Mouse (Mus musculus) small intestine, adult 10 weeks (tissue): ENCODE results near the gene Brms1l. TPM values are rescaled to one million over a fixed set of nuclear protein-coding genes. Genes with fewer than 3 reads are reported as not detected.

ENCODE experiments used
- polyA plus RNA-seq: library from polyadenylated mRNA; stranded (reverse); fragments of 350-450 nt; fragmentation: Illumina TruSeq; extraction: RNeasy Lipid Tissue Mini Kit (QIAGEN cat#74804); gene quantifications from one replicate; pipeline ENCODE4 v1.2.3, GENCODE M21; 2014; ENCODE audit warnings: low replicate concordance

The Brms1l gene
- polyA plus RNA-seq: 16.3 TPM

DNA sequence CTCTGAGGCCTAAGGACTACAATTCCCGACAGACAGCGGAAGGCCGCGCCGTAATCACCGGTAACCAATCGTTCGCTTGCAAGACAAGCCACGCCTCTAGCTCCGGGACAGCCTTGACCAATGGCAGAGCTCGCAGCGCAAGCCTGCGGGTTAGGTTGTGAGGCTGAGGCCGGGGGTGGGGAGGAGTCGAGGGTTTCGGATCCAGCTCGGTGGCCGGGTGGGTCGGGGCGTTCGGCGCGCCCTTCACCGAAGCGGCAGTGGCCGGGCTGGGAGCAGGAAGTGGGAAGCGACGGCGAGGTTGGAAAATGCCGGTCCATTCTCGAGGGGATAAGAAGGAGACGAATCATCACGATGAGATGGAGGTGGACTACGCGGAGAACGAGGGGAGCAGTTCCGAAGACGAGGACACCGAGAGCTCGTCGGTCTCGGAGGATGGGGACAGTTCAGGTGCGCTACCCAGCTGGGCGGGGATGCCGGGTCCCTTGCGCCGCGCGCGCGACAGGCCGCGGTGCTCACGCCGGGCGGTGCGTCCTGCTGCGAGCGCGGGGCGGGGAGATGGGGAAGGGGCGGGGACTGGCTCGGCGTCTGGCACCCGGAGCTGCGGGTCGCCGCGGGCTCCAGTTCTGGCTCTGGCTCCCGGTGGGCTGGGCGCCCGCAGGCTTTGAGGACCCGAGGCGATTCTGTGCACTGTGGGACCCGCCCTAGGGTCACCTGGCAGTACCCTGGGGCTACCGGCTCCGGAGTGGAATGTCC is at the start of gene Brms1l:
Brms1l (plus strand) TSS at position 126 of the 753 bp plus-strand sequence.

DNA sequence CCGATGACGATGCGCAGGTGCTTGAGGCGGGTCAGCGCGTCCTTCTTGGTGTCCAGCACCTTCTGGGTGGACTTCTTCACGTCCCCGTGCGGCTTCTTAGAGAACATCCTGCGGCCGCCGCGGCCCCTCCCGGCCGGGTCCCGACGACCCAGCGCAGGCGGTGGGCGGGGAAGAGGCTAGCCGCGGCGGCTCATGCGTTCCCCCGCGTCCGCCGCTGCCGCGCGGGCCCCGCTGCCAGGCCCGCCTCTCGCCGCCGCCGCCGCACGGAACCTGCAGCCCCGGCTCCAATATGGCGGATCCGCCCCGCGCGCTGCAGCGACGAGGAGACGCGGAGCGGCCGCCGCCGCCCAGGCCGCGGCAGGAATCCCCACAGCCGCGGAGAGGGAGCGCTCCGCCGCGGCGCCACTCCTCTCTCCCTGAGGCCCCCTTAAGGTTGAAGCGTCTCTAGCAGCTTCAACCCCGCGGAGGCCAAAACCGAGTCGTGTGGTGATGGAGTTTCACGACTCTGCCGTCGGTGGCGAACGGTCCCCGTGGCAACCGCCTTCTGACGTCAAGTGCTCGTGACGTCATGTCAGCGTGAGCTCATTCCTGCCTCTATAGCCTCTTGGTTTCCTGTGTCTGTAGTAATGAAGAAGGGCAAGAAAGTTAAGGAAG is 15.3 kb upstream of the Brms1l start, which contains the start of gene Ralgapa1:
Ralgapa1 (minus strand) TSS at position 507 of the 654 bp plus-strand sequence.

Other genes starting within 250 kb of the Brms1l start
- not detected for gene Insm2, start 236.9 kb upstream of the Brms1l start, polyA plus RNA-seq
- 36.3 TPM for gene Ralgapa1, start 15.2 kb upstream of the Brms1l start, polyA plus RNA-seq